ENCODE assay signal across 21 mouse cellular contexts in genomic region chr4:58150301-58150700, GRCm38 (mm10). TPM values are rescaled to one million over a fixed set of nuclear protein-coding genes. Genes with fewer than 3 reads are reported as not detected.
A peak's percentile ranks its signal among the peaks of the same experiment; 100 is the strongest.
DNase-seq lines count a peak whose midpoint lies in the region; ATAC-seq and TF ChIP-seq lines count a peak whose summit lies in the region.
"Had no signal": no experiment of that assay in that cellular context is flagged by ENCODE, and none has a peak within 500 bp of the region (broad histone marks: within the 10 kb centered on the region; RNA-seq: fewer than 3 reads in every experiment).

No protein-coding gene starts in this region.

- TF ChIP-seq CTCF in Patski (IDR thresholded peaks at IDR 0.05), result no peak

- in situ Hi-C loops in Patski (cut with MboI; ENCODE audit: low pct_unique_long_range_greater_than_20kb), result no loop called here

- no peak overlapping the region for H3K4me3 ChIP-seq in limb, embryonic 12.5 days (replicated peaks)
- H3K4me3 ChIP-seq in limb, embryonic 10.5 days, result no peak overlapping the region
- H3K4me3 ChIP-seq: gastrocnemius, adult 2 months; kidney, embryonic 15.5 days; liver, embryonic 13.5 days; midbrain, embryonic 10.5 days; myocyte; neural tube, embryonic 15.5 days had no signal

- H3K4me2 ChIP-seq in limb, embryonic 12.5 days, result no peak overlapping the region
- H3K4me2 ChIP-seq: kidney, embryonic 15.5 days; liver, embryonic 13.5 days; neural tube, embryonic 15.5 days had no signal

- CTCF ChIA-PET in Patski (lab: Charles Lee), result no interaction called here

- peaks cover 6% of the 10 kb centered on the region for H3K9me3 ChIP-seq in limb, embryonic 12.5 days
- H3K9me3 ChIP-seq in limb, embryonic 10.5 days (replicated peaks), result no peaks in the 10 kb centered on the region
- H3K9me3 ChIP-seq: kidney, embryonic 15.5 days; neural tube, embryonic 15.5 days had no signal

- DNase-seq in cerebellum, adult 11 months, result no peak
- no peak for DNase-seq in limb, embryonic 10.5 days (ENCODE audit: low spot score)
- DNase-seq in Patski (ENCODE audit: low read depth, low spot score), result peak; percentile 12
- DNase-seq in cerebellum, postnatal 36 days, result peak; percentile 31 to 45
- no peak for DNase-seq in adrenal gland, postnatal 36 days
- DNase-seq in right cerebral cortex, adult 18-20 months, result no peak
- DNase-seq: gastrocnemius, adult 2 months; heart, postnatal 4 days; layer of hippocampus, postnatal 36 days; liver, embryonic 13.5 days; thymus, postnatal 4 days had no signal

- H3K9ac ChIP-seq in limb, embryonic 12.5 days (replicated peaks), result no peak overlapping the region
- H3K9ac ChIP-seq: kidney, embryonic 15.5 days; liver, embryonic 13.5 days; neural tube, embryonic 15.5 days had no signal

- H3K27me3 ChIP-seq in limb, embryonic 12.5 days, result no peaks in the 10 kb centered on the region
- no peaks in the 10 kb centered on the region for H3K27me3 ChIP-seq in limb, embryonic 10.5 days (ENCODE audit: low read depth, poor library complexity, severe bottlenecking)
- no peaks in the 10 kb centered on the region for H3K27me3 ChIP-seq in Patski
- H3K27me3 ChIP-seq: kidney, embryonic 15.5 days; liver, embryonic 13.5 days; neural tube, embryonic 15.5 days had no signal

- WGBS in limb, embryonic 12.5 days, result 66% methylated on average over 3 of the region's 3 CpGs
- WGBS in limb, embryonic 10.5 days, result 87% methylated on average over 3 of the region's 3 CpGs

- no peaks in the 10 kb centered on the region for H3K4me1 ChIP-seq in limb, embryonic 12.5 days (replicated peaks)
- no peaks in the 10 kb centered on the region for H3K4me1 ChIP-seq in limb, embryonic 10.5 days
- H3K4me1 ChIP-seq: liver, embryonic 13.5 days; midbrain, embryonic 10.5 days; neural tube, embryonic 15.5 days had no signal

- 0 out of 2 replicates have a peak overlapping the region, but pooled peaks have one; percentile 17 for H3K27ac ChIP-seq in limb, embryonic 12.5 days
- no peak overlapping the region for H3K27ac ChIP-seq in limb, embryonic 10.5 days
- H3K27ac ChIP-seq: gastrocnemius, adult 2 months; kidney, embryonic 15.5 days; liver, embryonic 13.5 days; midbrain, embryonic 10.5 days; neural tube, embryonic 15.5 days had no signal

- 0 out of 2 replicates have a peak, but pooled peaks cover 3% of the 10 kb centered on the region for H3K36me3 ChIP-seq in limb, embryonic 12.5 days
- no peaks in the 10 kb centered on the region for H3K36me3 ChIP-seq in limb, embryonic 10.5 days
- H3K36me3 ChIP-seq: kidney, embryonic 15.5 days; liver, embryonic 13.5 days; midbrain, embryonic 10.5 days; neural tube, embryonic 15.5 days had no signal

- POLR2A ChIA-PET in Patski (lab: Charles Lee), result no interaction called here

- peak; percentile 83 for ATAC-seq in cerebellum, adult (ENCODE audit: insufficient number of reproducible peaks, low FRiP score, low TSS enrichment)
- ATAC-seq in limb, embryonic 12.5 days (ENCODE audit: insufficient number of reproducible peaks, insufficient read depth, low FRiP score, low TSS enrichment, low read depth), result no peak
- ATAC-seq in Patski, result no peak
- ATAC-seq: activated CD4-positive, CD25-positive, alpha-beta regulatory T cell, adult 4 months; forebrain, embryonic 16.5 days; inflammation-experienced regulatory T-cells, adult 6 months had no signal

RNA-seq across cellular contexts. Expression of gene Svep1, which starts 56.4 kb away (rescaled TPM):
- polyA plus RNA-seq in limb, embryonic 12.5 days (2016; fragmentation: Nextera tagmentation; extraction: Ambion mirVana), result 3.9 and 4.6 TPM in 2 replicates
- polyA plus RNA-seq in limb, embryonic 10.5 days (2016; fragmentation: Nextera tagmentation; extraction: Ambion mirVana), result 2.0 and 2.3 TPM in 2 replicates
- polyA plus RNA-seq in Patski (2021), result 1.6 TPM
- total RNA-seq in adrenal gland, postnatal 36 days (2021), result 10 to 100 TPM; 15.1 to 16.6 TPM
- total RNA-seq: granulocyte monocyte progenitor cell, adult 5-6 weeks had no signal
- polyA plus RNA-seq: activated CD4-positive, CD25-positive, alpha-beta regulatory T cell, adult 4 months had no signal

Comparison
In these comparisons a context has a peak if more than half of its experiments do, and no peak if none do; other contexts are left out.
1. DNase-seq: peak in Patski (single experiment) and cerebellum, postnatal 36 days (2 of 2); none in cerebellum, adult 11 months (single experiment), limb, embryonic 10.5 days (single experiment), adrenal gland, postnatal 36 days (0 of 2) and right cerebral cortex, adult 18-20 months (single experiment).